Mouse (Mus musculus) left cerebral cortex, adult 8-10 months (tissue): ENCODE results near the gene Kynu. TPM values are rescaled to one million over a fixed set of nuclear protein-coding genes. Genes with fewer than 3 reads are reported as not detected.

ENCODE experiments used
- DNase-seq, 2 experiments: peaks; one replicate each; pipeline ENCODE4 v3.0.0; 2022; ENCODE audit warnings: low spot score in 2 of 2
- total RNA-seq, 4 experiments: library from RNA; stranded (reverse); gene quantifications; 2 replicates each; pipeline ENCODE4 v1.2.4; 2022

The Kynu gene
- total RNA-seq = under 1 TPM in 2 of 4 experiments, not detected in 2; 0.27 to 0.98 TPM

- no peak for DNase-seq
These were observed at the start of gene Kynu for GRCm38 (mm10) chr2:43555062-43555888. Gene Kynu, plus strand, starts transcription at chr2:43555329.

GRCm38 (mm10) chr2:43506182-43506581 lies 48.9 kb upstream of the Kynu start:
- DNase-seq = peak in 1 of 2 experiments; percentile 65

GRCm38 (mm10) chr2:43513852-43514251 lies 41.3 kb upstream of the Kynu start:
- no peak for DNase-seq

- DNase-seq = no peak
These were observed 20.7 kb upstream of the Kynu start for GRCm38 (mm10) chr2:43534417-43534816.

- DNase-seq = no peak
These were observed 12.5 kb upstream of the Kynu start for GRCm38 (mm10) chr2:43542615-43543014.

- DNase-seq = no peak
These were observed 9.5 kb upstream of the Kynu start for GRCm38 (mm10) chr2:43545665-43546064.

GRCm38 (mm10) chr2:43546448-43546847 lies 8.7 kb upstream of the Kynu start:
- DNase-seq = no peak

GRCm38 (mm10) chr2:43554216-43554615 lies 913 bp upstream of the Kynu start:
- DNase-seq = no peak

- DNase-seq = no peak
These were observed 758 bp downstream of the Kynu start for GRCm38 (mm10) chr2:43555889-43556285.

GRCm38 (mm10) chr2:43556985-43557384 lies 1.9 kb downstream of the Kynu start:
- DNase-seq = no peak

GRCm38 (mm10) chr2:43561209-43561608 lies 6.1 kb downstream of the Kynu start:
- DNase-seq = no peak

- DNase-seq = no peak
These were observed 7.7 kb downstream of the Kynu start for GRCm38 (mm10) chr2:43562779-43563178.

GRCm38 (mm10) chr2:43568406-43568805 lies 13.3 kb downstream of the Kynu start:
- DNase-seq = no peak

- no peak for DNase-seq
These were observed 18.4 kb downstream of the Kynu start for GRCm38 (mm10) chr2:43573526-43573925.

- no peak for DNase-seq
These were observed 28.2 kb downstream of the Kynu start for GRCm38 (mm10) chr2:43583243-43583812.

- no peak for DNase-seq
These were observed 30.4 kb downstream of the Kynu start for GRCm38 (mm10) chr2:43585508-43585907.

GRCm38 (mm10) chr2:43587832-43588231 lies 32.7 kb downstream of the Kynu start:
- DNase-seq = no peak

- DNase-seq = no peak
These were observed 37.0 kb downstream of the Kynu start for GRCm38 (mm10) chr2:43592001-43592704.

GRCm38 (mm10) chr2:43613571-43613970 lies 58.4 kb downstream of the Kynu start:
- no peak for DNase-seq

- no peak for DNase-seq
These were observed 66.0 kb downstream of the Kynu start for GRCm38 (mm10) chr2:43621140-43621539.

GRCm38 (mm10) chr2:43622844-43623243 lies 67.7 kb downstream of the Kynu start:
- no peak for DNase-seq

- DNase-seq = no peak
These were observed 76.7 kb downstream of the Kynu start for GRCm38 (mm10) chr2:43631786-43632185.
